Mouse (Mus musculus): ENCODE results near the gene Emilin3. TPM values are rescaled to one million over a fixed set of nuclear protein-coding genes. Genes with fewer than 3 reads are reported as not detected.

The Emilin3 gene
- polyA plus RNA-seq, 1 experiment from 2014 or later = 14.0 TPM

- Histone ChIP-seq H3K9ac (no peak overlapping the region), H3K4me1 (ENCODE audit: insufficient read depth) (no peaks in the 10 kb centered on the region), H3K27me3 (ENCODE audit: insufficient read depth, low read length) (no peaks in the 10 kb centered on the region), H3K9me3 (ENCODE audit: low read depth, low read length) (no peaks in the 10 kb centered on the region), H3K27ac (ENCODE audit: low read depth) (no peak overlapping the region), H3K4me3 (ENCODE audit: low read depth, low read length) (no peak overlapping the region), H3K36me3 (ENCODE audit: insufficient read depth) (no peaks in the 10 kb centered on the region), H3K4me2 (no peak overlapping the region)
- WGBS = 39% methylated on average over 3 of the region's 3 CpGs
- DNase-seq (no peak), ATAC-seq (ENCODE audit: insufficient read depth) (no peak)
- no peak for TF ChIP-seq CTCF (IDR thresholded peaks at IDR 0.05; ENCODE audit: low read depth)
Measured at GRCm38 (mm10) chr2:160932981-160933380, 20.9 kb upstream of the Emilin3 start.

DNA sequence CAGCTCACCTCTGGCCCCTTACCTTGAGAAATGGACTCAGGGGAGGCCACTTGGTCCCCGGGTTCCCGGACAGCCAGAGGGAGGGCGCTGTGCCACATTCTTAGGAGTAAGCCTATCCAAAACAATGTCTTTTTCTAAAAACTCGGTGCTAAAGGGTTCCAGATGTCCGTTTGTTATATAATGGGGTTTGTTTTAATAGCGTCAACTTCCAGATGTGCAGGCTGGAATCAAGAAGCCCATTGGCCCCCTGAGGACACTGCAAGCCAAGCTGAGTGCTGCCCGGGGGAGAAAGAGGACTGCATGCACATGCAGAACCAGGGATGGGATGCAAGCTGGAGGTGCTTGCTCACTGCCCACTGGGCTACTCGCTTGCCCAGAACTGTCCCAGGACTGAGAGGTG, 20.2 kb upstream of the Emilin3 start:
- H3K4me1 ChIP-seq (ENCODE audit: insufficient read depth) = no peaks in the 10 kb centered on the region
- peak; percentile 59 for DNase-seq
- no peak overlapping the region for H3K27ac ChIP-seq (ENCODE audit: low read depth)
- no peaks in the 10 kb centered on the region for H3K36me3 ChIP-seq (ENCODE audit: insufficient read depth)
- no peak for TF ChIP-seq CTCF (IDR thresholded peaks at IDR 0.05; ENCODE audit: low read depth)
- H3K9me3 ChIP-seq (ENCODE audit: low read depth, low read length) = no peaks in the 10 kb centered on the region
- H3K27me3 ChIP-seq (ENCODE audit: insufficient read depth, low read length) = no peaks in the 10 kb centered on the region
- peak; percentile 55; the same call in 1 of the 2 replicates for ATAC-seq (ENCODE audit: insufficient read depth)
- H3K4me2 ChIP-seq = no peak overlapping the region
- no peak overlapping the region for H3K4me3 ChIP-seq (ENCODE audit: low read depth, low read length)
- WGBS = 43% methylated on average over 8 of the region's 8 CpGs
- H3K9ac ChIP-seq = no peak overlapping the region

- 92% methylated on average over 5 of the region's 5 CpGs for WGBS
- no peak for DNase-seq
- TF ChIP-seq CTCF (IDR thresholded peaks at IDR 0.05; ENCODE audit: low read depth) = no peak
- Histone ChIP-seq H3K27me3 (ENCODE audit: insufficient read depth, low read length) (no peaks in the 10 kb centered on the region), H3K4me2 (no peak overlapping the region), H3K4me1 (ENCODE audit: insufficient read depth) (no peaks in the 10 kb centered on the region), H3K27ac (ENCODE audit: low read depth) (no peak overlapping the region), H3K36me3 (ENCODE audit: insufficient read depth) (no peaks in the 10 kb centered on the region), H3K9ac (no peak overlapping the region), H3K4me3 (ENCODE audit: low read depth, low read length) (no peak overlapping the region), H3K9me3 (ENCODE audit: low read depth, low read length) (no peaks in the 10 kb centered on the region)
- no peak for ATAC-seq (ENCODE audit: insufficient read depth)
Measured at GRCm38 (mm10) chr2:160931378-160931777, 19.2 kb upstream of the Emilin3 start.

DNA sequence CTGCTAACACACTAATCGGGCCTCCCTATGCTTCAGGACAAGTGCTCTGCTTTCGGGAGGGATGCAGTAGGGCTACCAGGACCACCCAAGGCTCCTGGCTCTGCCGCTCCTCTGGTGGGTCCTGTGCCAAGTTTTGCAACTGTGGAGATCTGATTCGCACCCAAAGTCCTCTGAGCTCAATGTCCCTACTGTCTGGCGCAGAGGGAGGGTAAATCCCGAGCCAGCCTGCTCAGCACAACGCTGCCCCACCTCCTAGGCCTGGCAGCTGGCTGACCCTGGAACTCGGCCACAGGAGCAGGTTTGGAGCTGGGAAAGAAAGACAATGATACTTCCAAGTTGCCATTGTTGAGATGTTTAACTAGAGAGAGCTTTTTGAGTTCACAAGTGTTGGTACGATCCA, 13.1 kb upstream of the Emilin3 start:
- DNase-seq (peak; percentile 23), ATAC-seq (ENCODE audit: insufficient read depth) (no peak)
- 65% methylated on average over 9 of the region's 9 CpGs for WGBS
- Histone ChIP-seq H3K4me3 (ENCODE audit: low read depth, low read length) (no peak overlapping the region), H3K4me1 (ENCODE audit: insufficient read depth) (no peaks in the 10 kb centered on the region), H3K27me3 (ENCODE audit: insufficient read depth, low read length) (no peaks in the 10 kb centered on the region), H3K4me2 (no peak overlapping the region), H3K9me3 (ENCODE audit: low read depth, low read length) (no peaks in the 10 kb centered on the region), H3K9ac (no peak overlapping the region), H3K36me3 (ENCODE audit: insufficient read depth) (no peaks in the 10 kb centered on the region), H3K27ac (ENCODE audit: low read depth) (no peak overlapping the region)
- TF ChIP-seq CTCF (IDR thresholded peaks at IDR 0.05; ENCODE audit: low read depth) = no peak

DNA sequence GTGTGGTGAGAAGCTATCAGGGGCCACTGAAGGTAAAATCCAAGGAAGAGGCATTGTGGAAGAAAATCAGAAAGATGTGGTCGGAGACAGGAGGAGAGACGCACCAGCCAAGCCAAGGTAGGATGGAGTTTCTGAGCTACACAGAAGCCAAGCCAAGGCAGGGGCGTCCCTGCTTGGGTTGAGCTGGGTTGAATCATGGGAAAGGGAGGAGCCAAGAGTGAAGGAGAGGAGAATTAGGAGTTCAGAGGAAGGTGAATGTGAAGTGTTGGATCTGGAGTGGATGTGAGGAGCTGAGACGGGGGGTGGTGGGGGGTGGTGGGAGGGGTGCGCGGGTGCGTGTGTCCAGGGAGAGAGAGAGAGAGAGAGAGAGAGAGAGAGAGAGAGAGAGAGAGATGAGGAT, 9.2 kb upstream of the Emilin3 start:
- H3K27ac ChIP-seq (ENCODE audit: low read depth) = no peak overlapping the region
- ATAC-seq (ENCODE audit: insufficient read depth) = peak; percentile 72
- DNase-seq = peak; percentile 46
- 31% methylated on average over 7 of the region's 7 CpGs for WGBS
- no peaks in the 10 kb centered on the region for H3K9me3 ChIP-seq (ENCODE audit: low read depth, low read length)
- H3K4me3 ChIP-seq (ENCODE audit: low read depth, low read length) = no peak overlapping the region
- H3K27me3 ChIP-seq (ENCODE audit: insufficient read depth, low read length) = no peaks in the 10 kb centered on the region
- H3K36me3 ChIP-seq (ENCODE audit: insufficient read depth) = no peaks in the 10 kb centered on the region
- no peak for TF ChIP-seq CTCF (IDR thresholded peaks at IDR 0.05; ENCODE audit: low read depth)
- H3K4me1 ChIP-seq (ENCODE audit: insufficient read depth) = no peaks in the 10 kb centered on the region
- peak overlapping the region; percentile 31 for H3K4me2 ChIP-seq
- no peak overlapping the region for H3K9ac ChIP-seq

- no peak for ATAC-seq (ENCODE audit: insufficient read depth)
- H3K4me2 ChIP-seq = no peak overlapping the region
- H3K4me3 ChIP-seq (ENCODE audit: low read depth, low read length) = no peak overlapping the region
- TF ChIP-seq CTCF (IDR thresholded peaks at IDR 0.05; ENCODE audit: low read depth) = no peak
- no peak overlapping the region for H3K27ac ChIP-seq (ENCODE audit: low read depth)
- 0 out of 2 replicates have a peak, but pooled peaks cover 4% of the 10 kb centered on the region for H3K4me1 ChIP-seq (ENCODE audit: insufficient read depth)
- no peaks in the 10 kb centered on the region for H3K9me3 ChIP-seq (ENCODE audit: low read depth, low read length)
- no peaks in the 10 kb centered on the region for H3K27me3 ChIP-seq (ENCODE audit: insufficient read depth, low read length)
- WGBS = 48% methylated on average over 2 of the region's 2 CpGs
- no peaks in the 10 kb centered on the region for H3K36me3 ChIP-seq (ENCODE audit: insufficient read depth)
- DNase-seq = no peak
- H3K9ac ChIP-seq = no peak overlapping the region
Measured at GRCm38 (mm10) chr2:160918930-160919215, 6.7 kb upstream of the Emilin3 start.

- Histone ChIP-seq H3K27me3 (ENCODE audit: insufficient read depth, low read length) (no peaks in the 10 kb centered on the region), H3K9me3 (ENCODE audit: low read depth, low read length) (no peaks in the 10 kb centered on the region), H3K4me3 (ENCODE audit: low read depth, low read length) (no peak overlapping the region), H3K4me1 (ENCODE audit: insufficient read depth) (0 out of 2 replicates have a peak, but pooled peaks cover 4% of the 10 kb centered on the region), H3K4me2 (no peak overlapping the region), H3K9ac (no peak overlapping the region), H3K36me3 (ENCODE audit: insufficient read depth) (no peaks in the 10 kb centered on the region), H3K27ac (ENCODE audit: low read depth) (no peak overlapping the region)
- no peak for TF ChIP-seq CTCF (IDR thresholded peaks at IDR 0.05; ENCODE audit: low read depth)
- DNase-seq (no peak), ATAC-seq (ENCODE audit: insufficient read depth) (no peak)
- WGBS = 62% methylated on average over 8 of the region's 8 CpGs
Measured at GRCm38 (mm10) chr2:160918154-160918929, 6.2 kb upstream of the Emilin3 start.

Data from lung, embryonic 14.5 days (tissue).